In genomic region chr5:69837947-69838710, GRCm38 (mm10) we compare ENCODE assay signal across 19 mouse cellular contexts.
"Had no signal": no experiment of that assay in that cellular context is flagged by ENCODE, and none has a peak within 500 bp of the region (broad histone marks: within the 10 kb centered on the region; RNA-seq: fewer than 3 reads in every experiment).

No protein-coding gene starts in this region.

- H3K4me1 ChIP-seq: limb, embryonic 12.5 days; limb, embryonic 15.5 days; neural tube, embryonic 13.5 days; stomach, embryonic 15.5 days had no signal

- H3K27ac ChIP-seq: limb, embryonic 12.5 days; limb, embryonic 15.5 days; liver, embryonic 14.5 days; macrophage; neural tube, embryonic 13.5 days; stomach, embryonic 15.5 days had no signal

- DNase-seq: kidney, adult 18-20 months; kidney, adult 9 months; kidney, postnatal 14 days; kidney, postnatal 4 days; left cerebral cortex, postnatal 4 days; liver, postnatal 0 days; lung, embryonic 14.5 days; spleen, adult 18-20 months; thymus, postnatal 25 days had no signal

- H3K27me3 ChIP-seq: limb, embryonic 12.5 days; limb, embryonic 15.5 days; neural tube, embryonic 13.5 days; stomach, embryonic 15.5 days had no signal

- H3K4me2 ChIP-seq: limb, embryonic 12.5 days; limb, embryonic 15.5 days; liver, embryonic 11.5 days; lung, embryonic 14.5 days; neural tube, embryonic 13.5 days; stomach, embryonic 15.5 days had no signal

- H3K36me3 ChIP-seq: limb, embryonic 12.5 days; limb, embryonic 15.5 days; neural tube, embryonic 13.5 days; stomach, embryonic 15.5 days had no signal

- H3K9ac ChIP-seq: limb, embryonic 12.5 days; limb, embryonic 15.5 days; liver, embryonic 14.5 days; liver, postnatal 0 days; lung, embryonic 14.5 days; neural tube, embryonic 13.5 days; stomach, embryonic 15.5 days had no signal

- ATAC-seq: inflammation-experienced regulatory T-cells, adult 6 months; intestine, embryonic 16.5 days; liver, postnatal 0 days; lung, postnatal 0 days had no signal

- H3K4me3 ChIP-seq: limb, embryonic 12.5 days; limb, embryonic 15.5 days; neural tube, embryonic 13.5 days; stomach, embryonic 15.5 days had no signal

- H3K9me3 ChIP-seq: limb, embryonic 12.5 days; limb, embryonic 15.5 days; neural tube, embryonic 13.5 days; stomach, embryonic 15.5 days had no signal
